Mouse (Mus musculus) intestine, embryonic 15.5 days (tissue): ENCODE measurements around the gene Scrt2. TPM values are rescaled to one million over a fixed set of nuclear protein-coding genes. Genes with fewer than 3 reads are reported as not detected.

ENCODE experiments used
- ATAC-seq: fragments of 200-750 bp; cut with Nextera tagmentation; 2 replicates; pipeline ENCODE4 v1.8.0; 2017; ENCODE audit warnings: moderate TSS enrichment, moderate library complexity
- H3K27ac ChIP-seq: fragments of 300-500 bp; sonication (generic); 2 replicates; pipeline ENCODE4 v1.5.1; 2015; ENCODE audit warnings: mild to moderate bottlenecking, inconsistent platforms
- H3K27me3 ChIP-seq: fragments of 300-500 bp; sonication (generic); replicated peaks from 2 replicates; pipeline ENCODE4 v1.6.1; 2015; ENCODE audit warnings: inconsistent platforms
- H3K36me3 ChIP-seq: fragments of 300-500 bp; sonication (generic); 2 replicates; pipeline ENCODE4 v1.6.1; 2015; ENCODE audit warnings: inconsistent platforms
- H3K4me1 ChIP-seq: fragments of 300-500 bp; sonication (generic); replicated peaks from 2 replicates; pipeline ENCODE4 v1.6.1; 2015; ENCODE audit warnings: inconsistent platforms
- H3K4me2 ChIP-seq: fragments of 300-500 bp; sonication (generic); replicated peaks from 2 replicates; pipeline ENCODE4 v1.6.1; 2015; ENCODE audit warnings: mild to moderate bottlenecking, inconsistent platforms
- H3K4me3 ChIP-seq: fragments of 300-500 bp; sonication (generic); replicated peaks from 2 replicates; pipeline ENCODE4 v1.5.1; 2015; ENCODE audit warnings: inconsistent platforms
- H3K9ac ChIP-seq: fragments of 300-500 bp; sonication (generic); 2 replicates; pipeline ENCODE4 v1.6.1; 2015; ENCODE audit warnings: inconsistent platforms
- H3K9me3 ChIP-seq: fragments of 300-500 bp; sonication (generic); 2 replicates; pipeline ENCODE4 v1.6.1; 2016; ENCODE audit warnings: inconsistent platforms
- WGBS: fragments of 180-500 bp; shearing (Covaris S2); methylation state at CpG from one replicate; pipeline ENCODE4 v1.1.7; 2015; 5-methylcytosine and 5-hydroxymethylcytosine counted together
- polyA plus RNA-seq: library from polyadenylated mRNA; unstranded; fragments of >200 nt; fragmentation: Nextera tagmentation; extraction: Ambion mirVana; gene quantifications from 2 replicates; pipeline ENCODE4 v1.2.1, GENCODE M21; 2015

Scrt2 gene
- polyA plus RNA-seq, 1 experiment from 2014 or later = 0.04 TPM

DNA sequence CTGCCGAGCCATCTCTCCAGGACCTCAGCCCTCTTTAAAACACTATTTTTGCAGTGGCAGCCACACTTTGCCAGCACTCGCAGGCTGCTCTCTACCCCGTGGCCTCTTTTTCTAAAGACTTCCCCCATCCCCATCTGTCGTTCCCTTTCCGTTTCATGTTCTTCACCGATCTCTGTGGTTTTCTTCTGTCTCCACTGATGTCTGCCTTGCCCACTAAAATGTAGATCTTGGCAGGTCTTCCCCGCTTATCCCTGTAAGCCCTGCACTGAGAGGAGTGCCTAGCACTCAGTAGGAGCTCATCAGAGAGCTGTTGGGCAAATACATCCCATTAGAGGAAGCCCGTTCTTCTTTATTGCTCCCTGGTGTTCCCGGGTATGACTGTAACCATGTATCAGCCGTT, 31.6 kb downstream of the Scrt2 start:
- Histone ChIP-seq H3K36me3 (no peaks in the 10 kb centered on the region), H3K4me3 (no peak overlapping the region), H3K4me1 (peaks cover 8% of the 10 kb centered on the region), H3K27me3 (0 out of 2 replicates have a peak, but pooled peaks cover 15% of the 10 kb centered on the region), H3K4me2 (no peak overlapping the region), H3K9me3 (no peaks in the 10 kb centered on the region), H3K9ac (no peak overlapping the region), H3K27ac (no peak overlapping the region)
- WGBS = 73% methylated on average over 10 of the region's 10 CpGs
- ATAC-seq = no peak

DNA sequence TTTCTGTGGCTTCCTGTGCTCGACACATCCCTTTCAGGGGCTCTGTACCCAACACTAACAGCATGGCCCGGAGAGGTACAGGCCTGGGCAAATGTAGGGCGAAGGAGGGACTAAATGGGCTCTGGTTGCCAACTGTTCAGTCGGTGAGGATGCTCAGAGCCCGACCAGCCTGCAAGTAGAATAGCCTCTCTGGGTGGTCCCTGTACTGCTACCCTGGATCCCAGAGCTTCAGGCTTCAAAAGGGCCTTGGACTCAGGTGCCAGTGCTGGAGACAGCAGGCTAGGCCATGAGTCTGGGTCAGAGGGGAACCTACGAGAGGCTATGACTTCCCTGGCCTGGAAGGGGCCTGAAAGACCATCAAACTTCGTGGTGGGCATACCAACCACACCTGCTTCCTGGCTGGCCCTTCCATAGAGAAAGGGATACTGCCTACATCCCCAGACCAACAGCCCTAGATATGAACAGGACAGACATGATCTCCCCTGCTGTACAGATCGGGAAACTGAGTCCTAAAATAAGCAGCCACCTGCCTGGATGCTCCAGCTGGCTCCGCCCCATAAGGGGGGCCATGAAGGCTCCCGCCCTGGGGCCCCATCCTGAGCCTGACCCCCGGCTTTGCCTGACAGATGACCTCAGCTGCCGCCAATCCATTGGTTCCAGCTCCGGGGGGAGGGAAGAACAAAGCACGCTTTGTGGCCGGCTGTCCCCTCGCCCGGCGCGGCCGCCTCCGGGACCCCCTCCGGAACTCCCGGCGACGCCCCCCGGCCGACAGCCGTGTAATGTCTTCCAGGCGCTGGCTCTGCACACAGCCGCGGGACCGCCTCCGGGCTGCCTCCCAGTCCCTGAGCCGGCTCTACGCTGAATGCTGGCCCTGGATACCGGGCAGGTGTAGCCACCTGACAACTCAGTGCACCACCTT, 33.0 kb downstream of the Scrt2 start:
- Histone ChIP-seq H3K4me3 (0 out of 2 replicates have a peak overlapping the region, but pooled peaks have one; percentile 8), H3K9me3 (no peaks in the 10 kb centered on the region), H3K27ac (no peak overlapping the region), H3K4me2 (peak overlapping the region; percentile 60), H3K27me3 (0 out of 2 replicates have a peak, but pooled peaks cover 15% of the 10 kb centered on the region), H3K4me1 (peaks cover 8% of the 10 kb centered on the region), H3K9ac (peak overlapping the region; percentile 18; the same call in 1 of the 2 replicates), H3K36me3 (no peaks in the 10 kb centered on the region)
- peak; percentile 29; the same call in 1 of the 2 replicates for ATAC-seq
- WGBS = 14% methylated on average over 36 of the region's 36 CpGs

DNA sequence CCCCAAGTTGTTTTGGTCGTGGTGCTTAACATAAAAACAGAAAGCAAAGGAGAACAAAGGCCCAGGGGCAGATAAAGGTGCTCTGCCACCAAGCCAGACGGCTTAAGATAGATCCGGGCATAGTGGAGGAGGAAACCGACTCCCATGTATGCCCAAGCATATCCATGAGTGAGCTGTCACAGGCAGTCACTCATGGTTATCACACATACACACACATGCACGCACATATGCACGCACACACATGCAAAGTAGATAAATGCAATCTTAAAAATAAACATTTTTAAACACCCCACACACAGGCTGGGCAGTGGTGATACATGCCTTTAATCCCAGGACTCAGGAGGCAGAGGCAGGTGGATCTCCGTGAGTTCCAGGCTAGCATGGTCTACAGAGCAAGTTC, 36.4 kb downstream of the Scrt2 start:
- Histone ChIP-seq H3K27me3 (0 out of 2 replicates have a peak, but pooled peaks cover 15% of the 10 kb centered on the region), H3K9ac (no peak overlapping the region), H3K9me3 (no peaks in the 10 kb centered on the region), H3K4me1 (peaks cover 8% of the 10 kb centered on the region), H3K4me3 (no peak overlapping the region), H3K27ac (no peak overlapping the region), H3K4me2 (no peak overlapping the region), H3K36me3 (no peaks in the 10 kb centered on the region)
- 78% methylated on average over 7 of the region's 7 CpGs for WGBS
- no peak for ATAC-seq

DNA sequence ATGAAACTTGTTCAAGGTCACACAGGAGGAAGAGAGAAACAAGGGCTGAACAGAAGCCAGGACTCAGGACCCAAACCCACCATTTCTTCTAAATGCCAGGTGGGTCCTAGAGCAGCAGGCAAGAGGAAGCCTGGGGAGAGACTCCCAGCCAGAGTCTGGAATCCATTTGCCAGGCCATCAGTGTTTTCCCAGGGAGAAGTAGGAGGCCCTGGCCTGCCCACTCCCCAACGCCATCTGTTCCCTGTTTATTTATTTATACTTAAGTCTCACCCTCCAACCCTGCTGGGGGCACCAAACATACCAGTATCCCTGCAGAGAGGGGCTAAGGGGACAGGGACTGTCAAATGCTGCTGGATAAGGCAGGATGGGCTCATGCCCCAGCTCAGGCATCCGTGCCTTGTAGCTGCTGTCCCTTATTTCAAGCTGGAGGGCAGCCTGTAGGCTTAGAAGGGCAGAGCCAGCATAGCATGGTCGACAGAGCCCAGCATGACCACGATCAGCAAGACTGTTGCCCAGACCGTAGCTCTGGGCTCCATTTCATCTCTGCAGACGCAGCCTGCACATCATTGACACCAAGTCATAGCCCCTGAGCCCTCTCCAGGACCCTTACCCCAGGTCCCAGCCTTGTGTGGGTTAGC, 38.0 kb downstream of the Scrt2 start:
- Histone ChIP-seq H3K27ac (no peak overlapping the region), H3K9ac (no peak overlapping the region), H3K4me3 (no peak overlapping the region), H3K9me3 (no peaks in the 10 kb centered on the region), H3K36me3 (no peaks in the 10 kb centered on the region), H3K4me1 (peaks cover 8% of the 10 kb centered on the region), H3K27me3 (0 out of 2 replicates have a peak, but pooled peaks cover 11% of the 10 kb centered on the region), H3K4me2 (no peak overlapping the region)
- ATAC-seq = no peak
- 46% methylated on average over 6 of the region's 6 CpGs for WGBS

DNA sequence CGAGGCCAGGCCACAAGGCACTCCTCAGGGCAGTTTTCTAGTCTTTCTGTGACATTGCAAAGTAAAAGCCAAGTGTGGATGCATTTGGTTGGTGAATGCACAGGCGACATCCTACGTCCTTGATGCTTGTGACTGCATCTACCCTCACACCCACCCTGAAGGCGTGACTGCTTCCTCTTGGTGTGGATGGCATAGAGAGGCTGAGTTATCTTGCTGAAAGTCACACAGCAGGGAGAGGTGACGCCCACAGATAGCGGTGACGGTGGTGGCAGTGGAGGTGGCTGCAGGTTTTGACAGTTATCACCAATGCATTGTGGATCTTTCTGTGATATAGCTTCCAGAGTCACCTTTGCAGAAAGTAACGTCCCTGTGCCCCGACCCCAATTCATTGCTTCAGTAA, 41.6 kb downstream of the Scrt2 start:
- H3K27me3 ChIP-seq = no peaks in the 10 kb centered on the region
- no peaks in the 10 kb centered on the region for H3K9me3 ChIP-seq
- ATAC-seq = no peak
- no peak overlapping the region for H3K4me2 ChIP-seq
- H3K27ac ChIP-seq = no peak overlapping the region
- no peak overlapping the region for H3K9ac ChIP-seq
- H3K4me1 ChIP-seq = no peaks in the 10 kb centered on the region
- H3K36me3 ChIP-seq = no peaks in the 10 kb centered on the region
- WGBS = 63% methylated on average over 9 of the region's 9 CpGs
- no peak overlapping the region for H3K4me3 ChIP-seq

DNA sequence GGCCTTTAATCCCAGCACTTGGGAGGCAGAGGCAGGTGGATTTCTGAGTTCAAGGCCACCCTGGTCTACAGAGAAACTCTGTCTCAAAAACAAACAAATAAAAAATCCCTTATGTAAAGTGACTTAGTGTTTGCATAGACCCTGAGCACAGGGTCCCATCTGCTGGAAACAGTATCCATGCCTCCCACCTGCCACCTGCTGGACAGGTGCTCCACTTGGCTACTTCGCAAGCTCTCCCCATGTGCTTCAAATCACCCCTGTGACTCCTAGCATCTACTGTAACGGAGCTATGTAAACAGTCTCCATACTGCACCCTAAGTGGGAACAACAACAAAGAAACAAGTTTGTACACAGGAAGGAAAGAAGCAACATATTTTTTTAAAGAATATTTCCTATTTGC, 47.3 kb downstream of the Scrt2 start:
- H3K27me3 ChIP-seq = no peaks in the 10 kb centered on the region
- WGBS = 55% methylated on average over 2 of the region's 2 CpGs
- H3K9me3 ChIP-seq = no peaks in the 10 kb centered on the region
- H3K27ac ChIP-seq = no peak overlapping the region
- H3K4me3 ChIP-seq = no peak overlapping the region
- ATAC-seq = no peak
- H3K4me1 ChIP-seq = peaks cover 3% of the 10 kb centered on the region; the same call in 1 of the 2 replicates
- H3K36me3 ChIP-seq = no peaks in the 10 kb centered on the region
- H3K4me2 ChIP-seq = no peak overlapping the region
- H3K9ac ChIP-seq = no peak overlapping the region

DNA sequence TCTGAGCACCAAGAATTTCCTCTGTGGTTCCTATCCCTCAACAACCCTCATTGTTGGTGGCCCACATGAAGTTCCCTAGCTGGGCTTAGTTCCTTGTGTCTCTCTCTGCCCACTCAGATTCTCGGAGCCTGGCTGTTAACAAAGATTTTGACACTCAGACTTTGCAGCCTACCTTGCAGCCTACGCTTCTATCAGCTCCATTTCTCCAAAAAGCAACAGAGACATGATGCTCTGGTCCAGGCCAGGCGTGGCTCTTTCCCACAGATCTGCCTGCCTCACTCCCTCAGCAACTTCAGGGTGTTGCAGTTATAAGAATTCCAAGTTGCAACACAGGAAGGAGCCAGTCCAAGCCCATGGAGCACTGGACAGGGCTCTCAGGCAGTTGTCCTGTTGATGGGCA, 48.4 kb downstream of the Scrt2 start:
- H3K27me3 ChIP-seq = no peaks in the 10 kb centered on the region
- ATAC-seq = no peak
- no peaks in the 10 kb centered on the region for H3K36me3 ChIP-seq
- H3K4me3 ChIP-seq = no peak overlapping the region
- H3K4me1 ChIP-seq = peaks cover 3% of the 10 kb centered on the region; the same call in 1 of the 2 replicates
- no peak overlapping the region for H3K9ac ChIP-seq
- H3K9me3 ChIP-seq = no peaks in the 10 kb centered on the region
- WGBS = 70% methylated on average over 3 of the region's 3 CpGs
- H3K27ac ChIP-seq = no peak overlapping the region
- no peak overlapping the region for H3K4me2 ChIP-seq

DNA sequence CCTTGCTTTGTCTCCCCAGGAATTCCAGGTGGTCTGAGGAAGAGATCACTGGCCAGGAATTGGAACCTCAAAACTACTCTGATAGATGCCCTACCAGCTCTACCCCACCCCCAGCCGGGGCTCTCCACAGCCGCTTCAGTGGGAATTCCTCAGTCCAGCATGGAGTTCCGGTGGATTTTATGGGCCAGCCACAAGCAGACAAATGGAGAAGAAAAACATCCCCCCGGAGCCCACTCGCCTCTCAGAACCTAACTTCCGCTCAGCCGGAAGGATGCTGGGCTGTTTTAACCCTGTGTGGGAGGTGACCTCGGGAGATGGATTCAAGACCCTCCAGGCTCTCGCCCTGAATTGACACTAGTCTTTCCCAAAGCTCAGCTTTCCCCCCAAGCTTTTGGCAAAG, 50.7 kb downstream of the Scrt2 start:
- no peaks in the 10 kb centered on the region for H3K9me3 ChIP-seq
- no peak overlapping the region for H3K4me2 ChIP-seq
- no peak for ATAC-seq
- H3K4me3 ChIP-seq = no peak overlapping the region
- no peak overlapping the region for H3K27ac ChIP-seq
- no peak overlapping the region for H3K9ac ChIP-seq
- H3K36me3 ChIP-seq = no peaks in the 10 kb centered on the region
- H3K27me3 ChIP-seq = no peaks in the 10 kb centered on the region
- 35% methylated on average over 9 of the region's 9 CpGs for WGBS
- peaks cover 3% of the 10 kb centered on the region; the same call in 1 of the 2 replicates for H3K4me1 ChIP-seq

DNA sequence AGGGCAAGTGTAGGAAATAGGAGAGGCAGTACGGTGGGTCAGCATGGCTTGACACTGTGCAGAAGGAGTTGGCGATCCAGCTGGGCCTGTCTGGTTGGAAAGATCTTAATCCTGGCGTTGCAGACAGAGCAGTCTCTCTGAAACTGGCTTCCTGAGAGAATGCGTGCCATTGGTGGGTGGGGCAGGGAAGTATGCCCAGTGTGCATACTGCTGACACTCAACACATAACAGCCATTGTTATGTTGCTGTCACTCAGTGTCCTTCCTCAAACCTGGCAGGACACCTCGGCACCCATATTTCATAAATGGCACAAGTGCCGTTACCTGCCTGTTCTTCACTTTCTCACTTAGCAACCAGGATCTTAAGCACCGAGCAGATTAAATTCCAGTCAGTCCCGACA, 51.4 kb downstream of the Scrt2 start:
- WGBS = 48% methylated on average over 8 of the region's 8 CpGs
- Histone ChIP-seq H3K9ac (no peak overlapping the region), H3K4me1 (peaks cover 3% of the 10 kb centered on the region; the same call in 1 of the 2 replicates), H3K27ac (no peak overlapping the region), H3K4me2 (no peak overlapping the region), H3K27me3 (no peaks in the 10 kb centered on the region), H3K4me3 (no peak overlapping the region), H3K9me3 (no peaks in the 10 kb centered on the region), H3K36me3 (no peaks in the 10 kb centered on the region)
- ATAC-seq = no peak

DNA sequence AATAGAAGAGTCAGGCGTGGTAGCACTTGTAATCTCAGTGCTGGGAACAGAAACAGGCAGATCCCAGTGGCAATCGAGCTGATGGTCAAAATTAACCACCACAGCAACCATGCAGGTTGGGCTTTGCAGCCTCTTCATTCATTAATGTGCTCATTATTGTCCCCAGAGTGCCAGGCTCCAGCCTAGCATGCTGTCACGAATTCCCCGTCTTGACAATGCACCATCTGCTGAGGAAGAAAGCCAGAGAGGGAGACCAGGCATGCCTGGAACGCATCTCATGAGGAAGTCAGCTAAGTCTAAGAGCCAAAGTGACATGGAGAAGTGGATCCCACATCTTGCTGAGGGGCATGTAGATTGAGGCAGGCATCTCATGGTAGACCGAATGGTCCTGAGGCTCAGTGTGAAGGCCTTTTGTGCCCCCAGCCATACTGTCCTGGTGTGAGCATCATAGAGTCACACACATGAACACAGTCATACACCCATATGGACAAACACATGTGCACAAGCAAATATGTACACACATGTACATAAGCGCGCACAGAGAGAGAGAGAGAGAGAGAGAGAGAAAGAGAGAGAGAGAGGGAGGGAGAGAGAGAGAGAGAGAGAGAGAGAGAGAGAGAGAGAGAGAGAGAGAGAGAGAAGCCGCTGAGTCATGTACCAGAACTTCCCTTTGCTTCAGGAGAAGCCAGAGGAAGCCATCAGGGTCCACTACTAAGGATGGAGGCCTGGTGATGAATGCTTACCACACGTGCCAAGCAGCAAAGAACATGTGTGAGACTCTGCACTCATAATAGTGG, 58.1 kb downstream of the Scrt2 start:
- H3K9me3 ChIP-seq = no peaks in the 10 kb centered on the region
- H3K36me3 ChIP-seq = no peaks in the 10 kb centered on the region
- H3K27me3 ChIP-seq = peaks cover 34% of the 10 kb centered on the region
- H3K4me2 ChIP-seq = no peak overlapping the region
- no peak overlapping the region for H3K9ac ChIP-seq
- no peak overlapping the region for H3K4me3 ChIP-seq
- WGBS = 66% methylated on average over 10 of the region's 10 CpGs
- H3K4me1 ChIP-seq = peaks cover 26% of the 10 kb centered on the region
- no peak for ATAC-seq
- no peak overlapping the region for H3K27ac ChIP-seq

DNA sequence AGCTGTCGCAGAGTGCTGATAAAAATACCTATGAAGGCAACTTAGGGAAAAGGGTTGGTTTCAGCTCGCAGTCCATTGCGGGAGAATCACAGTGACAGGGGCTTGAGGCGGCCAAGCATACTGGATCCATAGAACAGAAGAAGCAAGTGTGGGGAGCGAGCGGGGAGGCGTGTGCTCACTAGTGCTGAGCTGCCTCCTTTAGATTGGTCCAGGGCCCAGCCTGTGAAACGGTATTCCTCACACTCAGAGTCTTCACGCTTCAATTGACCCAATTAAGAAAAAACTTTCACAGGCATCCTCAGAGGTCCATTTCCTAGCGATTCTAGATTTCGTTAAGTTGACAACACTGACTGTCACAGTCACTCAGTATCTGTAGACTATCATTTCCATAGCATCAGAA, 59.6 kb downstream of the Scrt2 start:
- WGBS = 49% methylated on average over 11 of the region's 11 CpGs
- Histone ChIP-seq H3K4me2 (no peak overlapping the region), H3K4me1 (peaks cover 26% of the 10 kb centered on the region), H3K27ac (0 out of 2 replicates have a peak overlapping the region, but pooled peaks have one; percentile 64), H3K27me3 (peaks cover 48% of the 10 kb centered on the region), H3K4me3 (no peak overlapping the region), H3K9me3 (no peaks in the 10 kb centered on the region), H3K36me3 (no peaks in the 10 kb centered on the region), H3K9ac (no peak overlapping the region)
- no peak for ATAC-seq

DNA sequence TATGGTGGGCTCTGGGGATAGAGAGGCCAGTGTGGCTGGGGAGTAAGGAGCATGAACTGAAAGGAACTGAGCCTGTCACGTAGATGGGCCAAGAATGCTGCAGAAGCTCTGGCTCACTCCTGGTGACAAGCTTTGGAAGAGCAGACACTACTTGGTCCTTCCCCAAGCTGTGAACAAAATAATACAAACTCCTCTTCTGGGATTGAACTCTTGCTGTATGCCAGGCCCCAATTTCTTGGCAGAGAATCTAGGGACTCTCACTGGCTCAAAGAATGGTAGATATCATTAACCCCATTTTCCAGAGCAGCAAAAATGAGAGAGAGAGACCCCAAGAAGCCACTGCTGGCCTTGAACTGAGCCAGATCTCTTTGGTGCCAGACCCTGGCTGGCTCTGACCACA, 60.2 kb downstream of the Scrt2 start:
- peaks cover 52% of the 10 kb centered on the region for H3K27me3 ChIP-seq
- H3K4me1 ChIP-seq = peaks cover 26% of the 10 kb centered on the region
- H3K9me3 ChIP-seq = no peaks in the 10 kb centered on the region
- ATAC-seq = no peak
- 0 out of 2 replicates have a peak overlapping the region, but pooled peaks have one; percentile 64 for H3K27ac ChIP-seq
- 38% methylated on average over 1 of the region's 1 CpGs for WGBS
- H3K36me3 ChIP-seq = no peaks in the 10 kb centered on the region
- H3K9ac ChIP-seq = no peak overlapping the region
- peak overlapping the region; percentile 51 for H3K4me3 ChIP-seq
- H3K4me2 ChIP-seq = peak overlapping the region; percentile 93
